Mouse (Mus musculus): Measurements from ENCODE around the gene Echdc3.

Gene Echdc3

DNA sequence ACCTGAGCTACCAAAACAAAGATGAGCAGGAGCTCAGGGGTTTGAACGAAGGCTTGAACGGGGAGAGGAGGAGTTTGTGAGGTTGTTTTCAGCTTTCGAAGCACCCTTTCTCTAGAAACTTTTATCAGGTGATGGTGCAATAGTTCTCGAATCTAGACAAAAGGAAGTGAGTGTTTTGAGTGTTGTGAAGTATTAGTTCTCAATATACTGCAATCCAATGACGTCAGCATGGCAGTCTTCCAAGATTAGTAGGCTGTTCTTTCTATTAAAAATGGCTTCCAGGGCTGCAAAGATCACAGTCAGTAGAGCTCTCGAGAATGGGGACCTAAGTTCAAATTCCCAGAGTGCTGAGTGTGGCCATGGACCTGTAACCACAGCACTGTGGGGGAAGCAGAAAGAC is 47.1 kb downstream of the Echdc3 start:
- DNase-seq: no peak

DNA sequence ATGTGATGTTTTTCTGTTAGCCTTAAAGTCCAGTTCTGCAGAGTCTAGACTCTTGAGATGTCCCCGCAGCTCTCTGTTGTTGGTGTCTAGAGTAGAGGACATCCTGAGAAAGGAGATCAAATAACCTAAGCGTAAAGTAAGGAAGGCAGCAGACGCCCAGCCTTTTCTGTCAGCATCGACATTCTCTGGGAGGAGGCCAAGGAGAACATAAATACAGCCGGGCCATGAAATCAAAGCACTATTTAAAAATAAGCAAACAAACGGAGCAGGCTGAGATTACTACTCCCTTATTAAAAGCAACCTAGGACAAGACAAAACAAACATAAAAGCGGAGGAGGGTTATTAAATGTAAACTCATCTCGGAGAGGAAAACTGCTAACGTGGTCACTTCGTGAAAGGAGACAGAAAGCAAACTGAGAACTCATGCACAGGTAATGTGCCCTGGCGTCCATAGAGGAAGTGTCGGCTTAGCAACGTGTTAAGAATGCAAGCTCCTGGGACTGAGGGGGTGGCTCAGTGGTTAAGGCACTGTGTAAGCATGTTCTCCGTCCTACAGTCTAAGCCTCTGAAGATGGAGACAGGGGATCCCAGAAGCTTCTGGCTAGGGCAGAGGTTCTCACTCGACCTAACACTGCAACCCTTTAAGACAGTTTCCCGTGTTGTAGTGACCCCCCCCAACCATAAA is 48.1 kb downstream of the Echdc3 start:
- no peak for DNase-seq

DNA sequence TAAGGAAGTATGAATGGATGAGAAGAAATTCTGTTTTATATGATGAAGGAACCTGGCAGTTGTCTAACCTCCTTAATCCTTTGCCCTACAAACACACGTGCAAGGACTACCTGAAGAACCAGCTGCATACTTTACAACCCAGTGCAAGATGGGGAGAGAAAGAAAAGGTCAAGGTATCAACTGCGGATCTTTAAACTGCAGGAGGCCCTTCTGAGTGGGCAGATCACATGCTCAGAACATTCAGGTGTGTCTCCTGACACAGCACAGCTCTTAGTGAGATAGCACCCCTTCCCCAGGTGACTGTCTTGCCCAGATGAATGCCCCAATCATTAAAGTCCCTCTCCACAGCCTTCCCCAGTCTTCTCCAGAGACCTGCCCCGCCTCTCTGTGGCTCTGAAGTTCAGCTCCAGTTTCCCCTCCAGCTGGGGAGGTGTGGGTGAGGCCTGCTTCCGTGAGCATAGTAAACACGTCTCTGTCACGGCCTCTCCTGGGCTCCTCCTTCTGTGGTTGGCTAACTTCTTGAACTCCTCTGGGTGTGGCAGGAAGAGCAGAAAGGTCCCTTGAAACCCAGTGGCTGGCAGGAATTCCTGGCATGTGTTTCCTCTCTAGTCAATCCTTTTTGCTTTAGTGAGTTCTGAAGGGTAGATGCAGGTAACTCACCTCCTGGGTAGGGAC is 50.3 kb downstream of the Echdc3 start:
- DNase-seq: peak; percentile 36

DNA sequence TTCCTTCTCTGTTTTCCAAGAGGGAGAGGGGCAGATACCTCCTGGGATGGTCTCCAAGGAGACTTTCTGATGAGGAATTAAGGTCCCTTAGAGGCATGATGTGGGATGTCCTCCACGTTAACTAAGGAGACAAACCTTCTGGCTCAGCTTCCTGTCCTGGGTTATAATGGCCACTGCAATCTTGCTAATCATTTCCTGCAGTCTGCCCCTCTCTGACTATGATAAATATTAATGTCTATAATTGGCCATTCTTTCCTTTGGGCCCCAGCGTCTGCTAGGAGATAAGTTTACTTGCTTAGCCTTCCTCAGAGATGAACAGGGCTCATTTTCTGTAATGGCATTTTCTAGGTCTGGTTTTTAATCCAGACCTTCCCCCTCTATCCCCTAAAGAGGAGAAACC is 53.1 kb downstream of the Echdc3 start:
- DNase-seq: no peak

DNA sequence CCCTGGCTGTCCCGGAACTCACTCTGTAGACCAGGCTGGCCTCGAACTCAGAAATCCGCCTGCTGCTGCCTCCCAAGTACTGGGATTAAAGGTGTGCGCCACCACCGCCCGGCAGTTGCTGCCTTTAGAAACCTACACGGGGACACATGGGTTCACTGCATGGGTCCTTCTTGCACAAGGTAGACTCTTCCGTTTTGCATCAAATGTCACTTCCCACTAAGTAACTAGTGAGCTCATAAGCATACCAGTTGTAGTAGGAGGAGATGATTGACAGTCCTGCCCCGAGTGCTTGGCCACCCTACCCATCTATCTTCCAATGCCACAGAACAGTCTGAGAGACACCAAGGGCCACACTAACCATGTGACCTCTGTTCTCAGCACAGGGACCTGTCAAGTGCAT is 53.6 kb downstream of the Echdc3 start:
- no peak for DNase-seq

DNA sequence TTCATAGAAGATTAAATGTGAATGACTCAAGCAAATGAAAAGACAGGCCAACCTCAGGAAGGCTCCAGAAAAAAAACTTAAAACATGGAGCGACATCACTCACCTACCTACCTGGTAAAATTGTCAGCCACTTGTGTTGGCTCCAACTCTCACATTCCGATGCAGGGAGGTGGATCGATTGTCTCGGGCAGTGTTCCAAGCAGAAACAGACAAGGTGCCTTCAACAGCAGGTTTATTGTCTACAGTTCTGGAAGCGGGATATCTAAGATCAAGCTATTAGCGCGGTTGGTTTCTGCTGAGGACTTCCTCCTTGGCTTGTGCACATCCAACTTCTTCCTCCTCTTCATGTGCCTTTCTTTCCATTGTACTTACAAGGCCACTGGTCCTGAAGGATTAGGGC is 55.2 kb downstream of the Echdc3 start:
- no peak for DNase-seq

- no peak for DNase-seq
Measured at GRCm38 (mm10) chr2:6157208-6157607, 55.6 kb downstream of the Echdc3 start.

DNA sequence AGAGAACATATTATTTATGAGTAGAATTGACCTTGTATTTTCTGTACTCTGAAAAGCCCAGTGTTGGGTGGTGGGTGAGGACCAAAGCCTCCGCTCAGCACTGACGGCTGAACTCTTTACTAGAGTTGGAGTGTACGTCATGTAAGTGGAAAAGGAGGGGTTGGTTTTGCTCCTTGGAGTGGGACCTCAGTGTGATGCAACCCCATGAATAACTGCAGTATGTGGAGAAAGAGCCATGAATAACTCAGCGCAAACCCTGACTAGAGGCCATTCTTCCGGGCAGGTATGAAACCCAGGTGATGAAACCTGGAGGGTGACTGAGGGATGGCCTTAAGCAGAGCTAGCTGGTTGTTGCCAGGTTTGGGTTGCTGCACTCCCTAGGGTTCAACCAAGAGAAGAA is 63.0 kb downstream of the Echdc3 start:
- DNase-seq: no peak

GRCm38 (mm10) chr2:6146901-6147300 is 65.9 kb downstream of the Echdc3 start:
- no peak for DNase-seq

GRCm38 (mm10) chr2:6146257-6146656 is 66.6 kb downstream of the Echdc3 start:
- DNase-seq: no peak

DNA sequence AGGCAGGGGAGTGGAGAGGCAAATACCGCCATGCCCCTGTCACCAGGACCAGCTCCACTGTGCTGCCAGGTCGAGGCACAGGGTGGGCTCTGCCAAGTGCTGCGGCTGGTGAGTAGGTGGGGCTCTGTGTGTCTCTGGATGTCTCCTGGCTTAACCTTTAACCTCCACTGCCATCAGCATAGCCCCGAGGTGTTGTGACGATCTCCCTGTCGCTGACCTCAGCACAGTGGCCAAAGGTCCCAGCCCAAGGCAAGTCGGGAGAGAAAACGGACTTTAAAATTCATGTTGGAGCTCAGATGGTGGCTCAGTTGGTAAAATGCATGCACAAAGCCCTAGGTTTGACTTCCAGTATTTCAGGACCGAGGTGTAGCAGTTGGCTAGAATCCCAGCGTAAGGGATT is 67.2 kb downstream of the Echdc3 start:
- DNase-seq: no peak

- peak; percentile 32 for DNase-seq
Measured at GRCm38 (mm10) chr2:6142915-6143654, 69.7 kb downstream of the Echdc3 start.

DNA sequence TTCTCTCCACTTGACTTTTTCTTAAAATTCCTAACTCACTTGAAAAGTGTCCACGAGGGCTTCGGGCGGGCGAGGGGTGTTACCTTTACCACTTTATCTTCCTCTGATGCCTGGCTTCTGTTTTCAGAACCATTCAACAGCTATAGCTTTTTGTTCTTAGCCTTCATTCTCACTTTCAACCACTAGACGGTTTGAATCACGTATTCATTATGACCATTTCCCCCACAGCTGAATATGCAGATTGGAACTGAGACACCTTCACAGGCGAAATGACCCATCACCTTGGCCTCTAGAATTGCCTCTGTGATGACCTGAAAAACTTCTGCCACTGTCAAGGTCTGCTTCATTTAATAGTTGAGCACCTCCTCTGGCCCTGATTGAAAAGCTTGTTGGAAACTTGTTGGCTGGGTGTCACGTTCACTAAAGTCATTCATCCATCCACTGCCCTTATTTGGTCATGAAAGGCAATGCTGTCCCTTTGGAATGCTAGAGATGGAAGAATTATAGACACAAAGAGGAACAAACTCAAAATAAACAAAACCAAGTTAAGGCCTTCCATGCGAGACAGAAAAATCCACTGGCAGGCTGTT is 72.2 kb downstream of the Echdc3 start:
- DNase-seq: peak; percentile 30
